Mouse (Mus musculus) midbrain, postnatal 0 days (tissue): ENCODE results near the gene Trim17. TPM values are rescaled to one million over a fixed set of nuclear protein-coding genes. Genes with fewer than 3 reads are reported as not detected.

Experiments
- ATAC-seq: fragments of 200-750 bp; cut with Nextera tagmentation; 2 replicates; pipeline ENCODE4 v1.8.0; 2017; ENCODE audit warnings: moderate number of reproducible peaks, mild to moderate bottlenecking, moderate TSS enrichment, moderate library complexity; ENCODE audit not compliant: low FRiP score
- DNase-seq: peaks from one replicate; pipeline ENCODE4 v3.0.0-alpha.2; 2015; ENCODE audit warnings: low spot score
- H3K27ac ChIP-seq: fragments of 300-500 bp; sonication (generic); 2 replicates; pipeline ENCODE4 v1.5.1; 2014; ENCODE audit warnings: low read depth, mild to moderate bottlenecking, low read length, mixed read lengths
- H3K27me3 ChIP-seq: fragments of 300-500 bp; sonication (generic); 2 replicates; pipeline ENCODE4 v1.6.1; 2014; ENCODE audit warnings: low read length, control low read depth, mixed read lengths; ENCODE audit not compliant: insufficient read depth
- H3K36me3 ChIP-seq: fragments of 300-500 bp; sonication (generic); 2 replicates; pipeline ENCODE4 v1.6.1; 2014; ENCODE audit warnings: low read length, control low read depth, mixed read lengths; ENCODE audit not compliant: insufficient read depth
- H3K4me1 ChIP-seq: fragments of 300-500 bp; sonication (generic); 2 replicates; pipeline ENCODE4 v1.6.1; 2014; ENCODE audit warnings: mild to moderate bottlenecking, control low read depth, antibody characterized with exemption, low read length, mixed read lengths; ENCODE audit not compliant: insufficient read depth
- H3K4me2 ChIP-seq: fragments of 300-500 bp; sonication (generic); 2 replicates; pipeline ENCODE4 v1.6.1; 2014; ENCODE audit warnings: low read depth, mild to moderate bottlenecking, low read length, mixed read lengths; ENCODE audit not compliant: poor library complexity, severe bottlenecking
- H3K4me3 ChIP-seq: fragments of 300-500 bp; sonication (generic); 2 replicates; pipeline ENCODE4 v1.5.1; 2014; ENCODE audit warnings: low read depth, mild to moderate bottlenecking, low read length, moderate library complexity
- H3K9ac ChIP-seq: fragments of 300-500 bp; sonication (generic); replicated peaks from 2 replicates; pipeline ENCODE4 v1.6.1; 2014; ENCODE audit warnings: mild to moderate bottlenecking, low read length, moderate library complexity, mixed read lengths; ENCODE audit not compliant: poor library complexity, severe bottlenecking
- H3K9me3 ChIP-seq: fragments of 300-500 bp; sonication (generic); 2 replicates; pipeline ENCODE4 v1.6.1; 2016; ENCODE audit warnings: low read length, control low read depth
- CTCF ChIP-seq: IDR thresholded peaks from 2 replicates; pipeline ENCODE4 v1.5.1; 2016; ENCODE audit warnings: antibody characterized with exemption, mild to moderate bottlenecking
- WGBS: fragments of 180-500 bp; shearing (Covaris S2); extraction: QIAGEN DNeasy Blood & Tissue Kit; methylation state at CpG from one replicate; pipeline ENCODE4 v1.1.7; 2014; 5-methylcytosine and 5-hydroxymethylcytosine counted together
- polyA plus RNA-seq: library from polyadenylated mRNA; unstranded; fragments of >200 nt; fragmentation: Nextera tagmentation; extraction: Ambion mirVana; gene quantifications from 2 replicates; pipeline ENCODE4 v1.2.1, GENCODE M21; 2015
- total RNA-seq: library from RNA; depleted of rRNA; stranded (reverse); fragments of >200 nt; gene quantifications from 2 replicates; pipeline ENCODE4 v1.2.3, GENCODE M21; 2014

Gene Trim17
- total and polyA plus RNA-seq, 2 experiments from 2014 or later = 0.72 to 2.2 TPM

DNA sequence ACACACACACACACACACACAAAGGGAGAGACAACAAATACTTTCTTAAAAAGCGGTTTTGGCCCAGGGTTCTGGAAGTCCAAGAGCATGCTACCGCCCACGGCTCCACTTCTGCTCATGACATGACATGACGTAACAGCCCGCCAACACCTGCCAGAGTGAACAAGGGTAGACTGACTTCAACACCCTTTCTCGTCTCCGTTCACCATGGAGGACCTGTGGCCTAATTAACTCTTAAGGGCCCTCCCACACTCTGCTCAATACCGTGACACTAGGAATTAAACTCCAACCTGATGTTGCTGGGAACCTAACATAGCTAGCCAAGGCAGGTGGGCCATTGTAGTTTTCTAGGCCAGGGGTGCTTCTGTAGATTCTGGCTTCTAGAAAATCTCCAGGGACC lies 14.5 kb downstream of the Trim17 start:
- 89% methylated on average over 8 of the region's 8 CpGs for whole genome bisulfite sequencing

DNA sequence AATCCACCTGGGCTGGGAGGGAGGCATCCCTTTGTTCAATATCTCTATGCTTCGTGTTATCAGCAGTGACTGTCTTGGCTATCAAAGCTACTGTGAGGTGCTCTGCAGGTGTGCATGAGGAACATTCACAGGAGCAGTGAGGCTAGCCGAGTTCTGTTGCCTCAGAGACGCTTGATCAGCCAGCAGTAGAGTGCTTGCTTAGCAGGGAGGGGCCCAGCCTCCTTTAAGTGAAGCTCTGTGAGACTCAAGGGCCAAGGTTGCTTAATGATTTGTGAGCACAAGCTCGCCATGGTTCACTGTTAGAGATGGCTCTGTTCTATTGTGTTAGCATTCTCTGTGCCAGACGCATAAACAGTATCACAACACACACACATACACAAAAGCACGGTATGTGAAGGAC lies 15.2 kb downstream of the Trim17 start:
- H3K36me3 ChIP-seq = peaks cover 7% of the 10 kb centered on the region; the same call in 1 of the 2 replicates
- no peak for TF ChIP-seq CTCF
- no peak overlapping the region for H3K4me2 ChIP-seq
- H3K27ac ChIP-seq = no peak overlapping the region
- ATAC-seq (no peak), DNase-seq (no peak)
- no peak overlapping the region for H3K4me3 ChIP-seq
- H3K9ac ChIP-seq = no peak overlapping the region
- H3K4me1 ChIP-seq = no peaks in the 10 kb centered on the region
- WGBS = 75% methylated on average over 6 of the region's 6 CpGs
- H3K9me3 ChIP-seq = no peaks in the 10 kb centered on the region
- no peaks in the 10 kb centered on the region for H3K27me3 ChIP-seq

More for the DNA sequence above, 14.5 kb downstream of the Trim17 start:
- Histone ChIP-seq H3K27me3 (no peaks in the 10 kb centered on the region), H3K27ac (no peak overlapping the region), H3K4me3 (no peak overlapping the region), H3K36me3 (peaks cover 7% of the 10 kb centered on the region; the same call in 1 of the 2 replicates), H3K4me2 (no peak overlapping the region), H3K9ac (no peak overlapping the region), H3K4me1 (no peaks in the 10 kb centered on the region), H3K9me3 (no peaks in the 10 kb centered on the region)
- DNase-seq (no peak), ATAC-seq (no peak)
- TF ChIP-seq CTCF = no peak

DNA sequence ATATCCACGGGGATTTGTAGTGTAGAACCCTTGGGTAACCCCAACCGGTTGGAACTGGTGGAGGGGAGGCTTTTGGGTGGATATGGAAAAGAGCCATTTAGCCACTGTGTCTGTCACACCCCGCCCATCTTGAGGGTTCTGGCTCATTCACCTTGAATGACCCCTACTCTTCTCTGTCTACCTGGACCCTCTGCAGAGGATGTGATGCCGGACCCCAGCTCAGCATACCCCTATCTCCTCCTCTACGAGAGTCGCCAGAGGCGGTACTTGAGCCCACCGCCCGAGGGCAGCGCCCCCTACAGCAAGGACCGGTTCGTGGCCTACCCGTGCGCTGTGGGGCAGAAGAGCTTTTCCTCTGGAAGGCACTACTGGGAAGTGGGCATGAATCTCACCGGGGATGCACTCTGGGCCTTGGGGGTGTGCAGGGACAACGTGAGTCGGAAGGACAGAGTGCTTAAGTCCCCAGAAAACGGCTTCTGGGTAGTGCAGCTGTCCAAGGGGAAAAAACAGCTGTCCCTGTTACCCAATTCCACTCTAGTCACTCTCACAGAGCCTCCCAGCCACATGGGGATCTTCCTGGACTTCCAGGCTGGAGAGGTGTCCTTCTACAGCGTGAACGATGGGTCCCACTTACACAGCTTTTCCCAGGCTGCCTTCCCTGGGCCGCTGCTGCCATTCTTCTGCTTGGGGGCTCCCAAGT lies 16.5 kb downstream of the Trim17 start:
- H3K4me3 ChIP-seq = no peak overlapping the region
- 88% methylated on average over 21 of the region's 21 CpGs for WGBS
- H3K27ac ChIP-seq = no peak overlapping the region
- H3K9me3 ChIP-seq = no peaks in the 10 kb centered on the region
- H3K36me3 ChIP-seq = peaks cover 7% of the 10 kb centered on the region; the same call in 1 of the 2 replicates
- no peaks in the 10 kb centered on the region for H3K4me1 ChIP-seq
- ATAC-seq (no peak), DNase-seq (no peak)
- no peak overlapping the region for H3K4me2 ChIP-seq
- no peaks in the 10 kb centered on the region for H3K27me3 ChIP-seq
- H3K9ac ChIP-seq = no peak overlapping the region
- peak; percentile 23; the same call in 1 of the 2 replicates for TF ChIP-seq CTCF

DNA sequence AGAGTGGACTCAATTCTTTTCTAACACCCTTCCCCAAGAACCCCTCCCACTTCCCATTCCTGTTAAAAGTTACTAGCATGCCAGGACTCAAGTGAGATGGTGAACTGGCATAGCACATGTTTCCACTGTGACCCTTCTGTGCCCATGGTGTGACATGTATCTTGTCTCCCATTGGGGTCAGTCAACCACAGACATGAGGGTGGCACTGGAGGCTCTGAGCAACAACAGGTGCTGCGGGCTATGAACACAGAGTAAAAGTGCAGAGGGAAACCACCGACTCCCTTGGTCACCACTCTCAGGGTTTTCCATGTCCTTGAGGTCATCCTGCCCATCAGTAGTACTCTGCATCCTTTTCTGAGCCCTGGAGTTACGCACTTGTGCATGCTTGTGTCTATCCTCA lies 17.3 kb downstream of the Trim17 start:
- DNase-seq = no peak
- no peak for ATAC-seq
- H3K4me2 ChIP-seq = no peak overlapping the region
- H3K4me3 ChIP-seq = no peak overlapping the region
- no peak for TF ChIP-seq CTCF
- H3K27me3 ChIP-seq = no peaks in the 10 kb centered on the region
- no peak overlapping the region for H3K27ac ChIP-seq
- no peaks in the 10 kb centered on the region for H3K9me3 ChIP-seq
- H3K9ac ChIP-seq = no peak overlapping the region
- WGBS = 99% methylated on average over 3 of the region's 3 CpGs
- H3K4me1 ChIP-seq = no peaks in the 10 kb centered on the region
- H3K36me3 ChIP-seq = peaks cover 7% of the 10 kb centered on the region; the same call in 1 of the 2 replicates

DNA sequence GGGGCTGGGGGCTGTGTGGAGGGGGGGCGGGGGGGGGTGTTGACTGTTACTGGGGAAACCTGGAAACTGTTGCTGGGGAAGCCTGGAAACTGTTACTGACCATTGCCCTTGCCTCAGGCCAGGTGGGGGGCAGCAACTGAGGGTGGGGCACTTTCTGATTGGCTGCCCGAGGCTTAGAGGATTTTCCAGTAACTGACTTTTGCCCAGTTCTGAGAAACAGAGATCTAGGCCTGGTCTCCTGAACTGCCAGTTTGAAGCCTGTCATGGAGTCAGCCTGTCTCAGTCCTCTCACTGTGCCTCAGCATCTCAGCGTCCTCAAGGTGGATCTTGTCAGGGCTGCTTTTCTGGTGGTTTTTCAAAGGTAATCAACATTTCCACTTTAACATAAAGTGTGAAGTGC lies 19.9 kb downstream of the Trim17 start:
- H3K9ac ChIP-seq = no peak overlapping the region
- H3K27me3 ChIP-seq = no peaks in the 10 kb centered on the region
- H3K9me3 ChIP-seq = no peaks in the 10 kb centered on the region
- ATAC-seq (no peak), DNase-seq (no peak)
- 84% methylated on average over 3 of the region's 3 CpGs for WGBS
- peaks cover 7% of the 10 kb centered on the region; the same call in 1 of the 2 replicates for H3K36me3 ChIP-seq
- no peak overlapping the region for H3K4me2 ChIP-seq
- H3K4me1 ChIP-seq = peaks cover 6% of the 10 kb centered on the region
- TF ChIP-seq CTCF = no peak
- no peak overlapping the region for H3K4me3 ChIP-seq
- H3K27ac ChIP-seq = no peak overlapping the region

DNA sequence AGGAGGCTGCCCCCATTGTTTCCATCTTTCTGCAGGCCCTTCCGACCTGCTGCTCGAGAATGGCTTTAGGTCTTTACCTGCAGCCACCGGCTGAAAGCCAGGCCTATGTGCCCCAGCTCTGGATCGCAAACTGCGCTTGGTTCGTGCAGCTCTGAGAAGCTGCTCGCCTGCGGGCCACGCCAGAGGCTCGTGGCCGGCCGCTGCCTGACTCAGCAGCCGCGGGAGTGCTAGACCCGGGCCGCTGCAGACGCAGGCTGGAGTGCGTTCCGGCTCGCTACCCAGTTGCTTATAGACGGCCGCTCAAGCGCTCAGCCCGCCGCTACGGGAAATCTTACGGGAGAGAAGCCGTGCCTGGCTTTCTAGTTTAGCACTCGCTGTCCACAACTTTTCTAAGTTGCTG lies 22.7 kb downstream of the Trim17 start:
- Histone ChIP-seq H3K9me3 (no peaks in the 10 kb centered on the region), H3K27ac (peak overlapping the region; percentile 38; the same call in 1 of the 2 replicates), H3K27me3 (no peaks in the 10 kb centered on the region), H3K4me3 (peak overlapping the region; percentile 94), H3K9ac (peak overlapping the region; percentile 69), H3K36me3 (no peaks in the 10 kb centered on the region; the same call in 1 of the 2 replicates), H3K4me2 (peak overlapping the region; percentile 93), H3K4me1 (peaks cover 18% of the 10 kb centered on the region)
- DNase-seq = no peak
- ATAC-seq = no peak
- WGBS = under 1% methylated on average over 29 of the region's 29 CpGs
- TF ChIP-seq CTCF = no peak
